Mouse (Mus musculus) retina, embryonic 14.5 days (tissue): ENCODE measurements around the gene Gm4181.
"Not testable (repeated sequence)": the region's sequence is repeated elsewhere in the genome, so short reads cannot be mapped to it uniquely, and the experiment has no call there.

ENCODE experiments used
- DNase-seq: peaks from one replicate; pipeline ENCODE4 v3.0.0-alpha.2; 2015; ENCODE audit warnings: low spot score

The Gm4181 gene

GRCm38 (mm10) chr14:51635566-51635965, at the start of gene Gm4181:
Gene Gm4181 (minus strand): TSS chr14:51635666.
- DNase-seq: not testable (repeated sequence)

GRCm38 (mm10) chr14:51677269-51677668, 41.8 kb upstream of the Gm4181 start:
- DNase-seq: no peak

- not testable (repeated sequence) for DNase-seq
Observed at GRCm38 (mm10) chr14:51632426-51632825, 3.0 kb downstream of the Gm4181 start.

GRCm38 (mm10) chr14:51611210-51611609, 24.3 kb downstream of the Gm4181 start, which contains the start of gene Gm17078:
Gene Gm17078 (minus strand): TSS chr14:51611310.
- no peak for DNase-seq

- not testable (repeated sequence) for DNase-seq
Observed at GRCm38 (mm10) chr14:51592039-51592438, 43.4 kb downstream of the Gm4181 start, which contains the start of gene Gm17174. Gene Gm17174 (minus strand): TSS chr14:51592139.
